Mouse (Mus musculus): ENCODE results near the gene Arid1b. TPM values are rescaled to one million over a fixed set of nuclear protein-coding genes. Genes with fewer than 3 reads are reported as not detected.

Arid1b gene
- polyA plus RNA-seq, 1 experiment, result 9.1 TPM

GRCm38 (mm10) chr17:5309930-5310329 lies 315.8 kb downstream of the Arid1b start:
- Histone ChIP-seq H3K4me3 (ENCODE audit: insufficient read depth, poor library complexity, severe bottlenecking) (no peak overlapping the region), H3K79me2 (ENCODE audit: control insufficient read depth, insufficient read depth) (no peaks in the 10 kb centered on the region), H3ac (ENCODE audit: control insufficient read depth, insufficient read length, low read depth) (no peak overlapping the region), H3K27me3 (ENCODE audit: control insufficient read depth, insufficient read depth, insufficient read length) (no peaks in the 10 kb centered on the region), H3K79me3 (ENCODE audit: low read depth) (no peaks in the 10 kb centered on the region), H3K36me3 (ENCODE audit: control insufficient read depth, insufficient read depth) (no peaks in the 10 kb centered on the region)
- TF ChIP-seq CTCF (IDR thresholded peaks at IDR 0.05; ENCODE audit: control insufficient read depth, insufficient read depth, insufficient read length), result no peak
- no peak for TF ChIP-seq FOSL1 (IDR thresholded peaks at IDR 0.05; ENCODE audit: insufficient read depth, low read length, poor library complexity, severe bottlenecking)
- no peak for TF ChIP-seq MAX (IDR thresholded peaks at IDR 0.05)
- no peak for TF ChIP-seq MYOD1 (IDR thresholded peaks at IDR 0.05; ENCODE audit: control insufficient read depth, insufficient read length, low read depth)
- no peak for TF ChIP-seq MYOG (IDR thresholded peaks at IDR 0.05; ENCODE audit: control insufficient read depth, extremely low read depth, insufficient read length)
- no peak for TF ChIP-seq USF1 (IDR thresholded peaks at IDR 0.05; ENCODE audit: low read depth)
- no peak for TF ChIP-seq CEBPB (IDR thresholded peaks at IDR 0.05; ENCODE audit: low read depth)

- Histone ChIP-seq H3K79me2 (ENCODE audit: control insufficient read depth, insufficient read depth) (no peaks in the 10 kb centered on the region), H3K36me3 (ENCODE audit: control insufficient read depth, insufficient read depth) (no peaks in the 10 kb centered on the region), H3K4me3 (ENCODE audit: insufficient read depth, poor library complexity, severe bottlenecking) (no peak overlapping the region), H3K27me3 (ENCODE audit: control insufficient read depth, insufficient read depth, insufficient read length) (no peaks in the 10 kb centered on the region), H3K79me3 (ENCODE audit: low read depth) (no peaks in the 10 kb centered on the region), H3ac (ENCODE audit: control insufficient read depth, insufficient read length, low read depth) (no peak overlapping the region)
- TF ChIP-seq FOSL1 (IDR thresholded peaks at IDR 0.05; ENCODE audit: insufficient read depth, low read length, poor library complexity, severe bottlenecking) (no peak), CEBPB (IDR thresholded peaks at IDR 0.05; ENCODE audit: low read depth) (no peak), CTCF (IDR thresholded peaks at IDR 0.05; ENCODE audit: control insufficient read depth, insufficient read depth, insufficient read length) (no peak), MYOG (IDR thresholded peaks at IDR 0.05; ENCODE audit: control insufficient read depth, extremely low read depth, insufficient read length) (no peak), USF1 (IDR thresholded peaks at IDR 0.05; ENCODE audit: low read depth) (no peak), MYOD1 (IDR thresholded peaks at IDR 0.05; ENCODE audit: control insufficient read depth, insufficient read length, low read depth) (no peak), MAX (IDR thresholded peaks at IDR 0.05) (no peak)
Measured at GRCm38 (mm10) chr17:5310425-5310888, 316.3 kb downstream of the Arid1b start.

- H3K4me3 ChIP-seq (ENCODE audit: insufficient read depth, poor library complexity, severe bottlenecking), result no peak overlapping the region
- no peak overlapping the region for H3ac ChIP-seq (ENCODE audit: control insufficient read depth, insufficient read length, low read depth)
- no peaks in the 10 kb centered on the region for H3K27me3 ChIP-seq (ENCODE audit: control insufficient read depth, insufficient read depth, insufficient read length)
- H3K79me2 ChIP-seq (ENCODE audit: control insufficient read depth, insufficient read depth), result no peaks in the 10 kb centered on the region
- TF ChIP-seq FOSL1 (IDR thresholded peaks at IDR 0.05; ENCODE audit: insufficient read depth, low read length, poor library complexity, severe bottlenecking) (no peak), MAX (IDR thresholded peaks at IDR 0.05) (no peak), CTCF (IDR thresholded peaks at IDR 0.05; ENCODE audit: control insufficient read depth, insufficient read depth, insufficient read length) (no peak), MYOG (IDR thresholded peaks at IDR 0.05; ENCODE audit: control insufficient read depth, extremely low read depth, insufficient read length) (no peak), CEBPB (IDR thresholded peaks at IDR 0.05; ENCODE audit: low read depth) (no peak), USF1 (IDR thresholded peaks at IDR 0.05; ENCODE audit: low read depth) (no peak), MYOD1 (IDR thresholded peaks at IDR 0.05; ENCODE audit: control insufficient read depth, insufficient read length, low read depth) (no peak)
- no peaks in the 10 kb centered on the region for H3K79me3 ChIP-seq (ENCODE audit: low read depth)
- H3K36me3 ChIP-seq (ENCODE audit: control insufficient read depth, insufficient read depth), result no peaks in the 10 kb centered on the region
Measured at GRCm38 (mm10) chr17:5311062-5311461, 316.9 kb downstream of the Arid1b start.

GRCm38 (mm10) chr17:5312307-5312706 lies 318.2 kb downstream of the Arid1b start:
- no peaks in the 10 kb centered on the region for H3K79me2 ChIP-seq (ENCODE audit: control insufficient read depth, insufficient read depth)
- H3K27me3 ChIP-seq (ENCODE audit: control insufficient read depth, insufficient read depth, insufficient read length), result no peaks in the 10 kb centered on the region
- TF ChIP-seq USF1 (IDR thresholded peaks at IDR 0.05; ENCODE audit: low read depth), result no peak
- no peak for TF ChIP-seq CEBPB (IDR thresholded peaks at IDR 0.05; ENCODE audit: low read depth)
- no peak for TF ChIP-seq MYOG (IDR thresholded peaks at IDR 0.05; ENCODE audit: control insufficient read depth, extremely low read depth, insufficient read length)
- TF ChIP-seq CTCF (IDR thresholded peaks at IDR 0.05; ENCODE audit: control insufficient read depth, insufficient read depth, insufficient read length), result no peak
- TF ChIP-seq FOSL1 (IDR thresholded peaks at IDR 0.05; ENCODE audit: insufficient read depth, low read length, poor library complexity, severe bottlenecking), result no peak
- TF ChIP-seq MYOD1 (IDR thresholded peaks at IDR 0.05; ENCODE audit: control insufficient read depth, insufficient read length, low read depth), result no peak
- no peak for TF ChIP-seq MAX (IDR thresholded peaks at IDR 0.05)
- H3K79me3 ChIP-seq (ENCODE audit: low read depth), result no peaks in the 10 kb centered on the region
- no peak overlapping the region for H3K4me3 ChIP-seq (ENCODE audit: insufficient read depth, poor library complexity, severe bottlenecking)
- no peaks in the 10 kb centered on the region for H3K36me3 ChIP-seq (ENCODE audit: control insufficient read depth, insufficient read depth)
- no peak overlapping the region for H3ac ChIP-seq (ENCODE audit: control insufficient read depth, insufficient read length, low read depth)

- no peaks in the 10 kb centered on the region for H3K79me3 ChIP-seq (ENCODE audit: low read depth)
- no peaks in the 10 kb centered on the region for H3K79me2 ChIP-seq (ENCODE audit: control insufficient read depth, insufficient read depth)
- H3K36me3 ChIP-seq (ENCODE audit: control insufficient read depth, insufficient read depth), result peaks cover under 1% of the 10 kb centered on the region
- H3K27me3 ChIP-seq (ENCODE audit: control insufficient read depth, insufficient read depth, insufficient read length), result no peaks in the 10 kb centered on the region
- no peak overlapping the region for H3ac ChIP-seq (ENCODE audit: control insufficient read depth, insufficient read length, low read depth)
- TF ChIP-seq CTCF (IDR thresholded peaks at IDR 0.05; ENCODE audit: control insufficient read depth, insufficient read depth, insufficient read length) (no peak), MAX (IDR thresholded peaks at IDR 0.05) (no peak), MYOD1 (IDR thresholded peaks at IDR 0.05; ENCODE audit: control insufficient read depth, insufficient read length, low read depth) (no peak), FOSL1 (IDR thresholded peaks at IDR 0.05; ENCODE audit: insufficient read depth, low read length, poor library complexity, severe bottlenecking) (no peak), CEBPB (IDR thresholded peaks at IDR 0.05; ENCODE audit: low read depth) (no peak), USF1 (IDR thresholded peaks at IDR 0.05; ENCODE audit: low read depth) (no peak), MYOG (IDR thresholded peaks at IDR 0.05; ENCODE audit: control insufficient read depth, extremely low read depth, insufficient read length) (no peak)
- no peak overlapping the region for H3K4me3 ChIP-seq (ENCODE audit: insufficient read depth, poor library complexity, severe bottlenecking)
Measured at GRCm38 (mm10) chr17:5314735-5315134, 320.6 kb downstream of the Arid1b start.
